Mouse (Mus musculus) ES-E14 (cell line): ENCODE results near the gene Ptprm. TPM values are rescaled to one million over a fixed set of nuclear protein-coding genes. Genes with fewer than 3 reads are reported as not detected.

Experiments used
- DNase-seq: peaks from one replicate; pipeline ENCODE4 v3.0.0-alpha.2; 2013; ENCODE audit warnings: low read depth, low spot score
- H3K27ac ChIP-seq: 2 replicates; pipeline ENCODE4 v1.5.1; 2012; ENCODE audit warnings: low read depth, mild to moderate bottlenecking, low read length, moderate library complexity, mixed read lengths; ENCODE audit not compliant: poor library complexity, insufficient read depth, severe bottlenecking
- H3K36me3 ChIP-seq: 2 replicates; pipeline ENCODE4 v1.6.1; 2012; ENCODE audit warnings: mild to moderate bottlenecking, low read length, moderate library complexity, mixed read lengths; ENCODE audit not compliant: control insufficient read depth, poor library complexity, insufficient read depth, severe bottlenecking
- H3K4me1 ChIP-seq, 2 experiments: fragments of 150-350 bp in 1 of 2; sonication (generic) in 1 of 2; 2 replicates each; pipeline ENCODE4 v1.6.1; 2012; ENCODE audit warnings: low read length in 2 of 2, mild to moderate bottlenecking in 1 of 2, mixed read lengths in 1 of 2; ENCODE audit not compliant: control insufficient read depth in 2 of 2, insufficient read depth in 2 of 2, poor library complexity in 1 of 2
- H3K4me3 ChIP-seq, 2 experiments: fragments of 150-350 bp in 1 of 2; sonication (generic) in 1 of 2; 2 replicates each; pipeline ENCODE4 v1.5.1; 2012; ENCODE audit warnings: low read length in 2 of 2, low read depth in 1 of 2, mild to moderate bottlenecking in 1 of 2, mixed read lengths in 1 of 2; ENCODE audit not compliant: insufficient read depth in 1 of 2, poor library complexity in 1 of 2, severe bottlenecking in 1 of 2
- H3K9ac ChIP-seq: 2 replicates; pipeline ENCODE4 v1.6.1; 2012; ENCODE audit warnings: low read depth, mild to moderate bottlenecking, low read length, mixed read lengths; ENCODE audit not compliant: poor library complexity, insufficient read depth, severe bottlenecking
- H3K9me3 ChIP-seq: fragments of 150-350 bp; sonication (generic); 2 replicates; pipeline ENCODE4 v1.6.1; 2012; ENCODE audit warnings: low read depth, mild to moderate bottlenecking, low read length; ENCODE audit not compliant: control insufficient read depth, insufficient read depth
- CHD2 ChIP-seq: IDR thresholded peaks from 2 replicates; pipeline ENCODE4 v1.6.1; 2014; ENCODE audit warnings: mild to moderate bottlenecking, low read depth, low read length, inconsistent platforms
- HCFC1 ChIP-seq: IDR thresholded peaks from 2 replicates; pipeline ENCODE4 v1.6.1; 2012; ENCODE audit warnings: low read length, inconsistent platforms, borderline replicate concordance; ENCODE audit not compliant: insufficient read depth
- MAFK ChIP-seq: IDR thresholded peaks from 2 replicates; pipeline ENCODE4 v1.6.1; 2014; ENCODE audit warnings: mild to moderate bottlenecking, low read depth, low read length, inconsistent platforms; ENCODE audit not compliant: insufficient read depth
- ZC3H11A ChIP-seq: IDR thresholded peaks from 2 replicates; pipeline ENCODE4 v1.6.1; 2012; ENCODE audit warnings: low read depth, mild to moderate bottlenecking, inconsistent platforms, low read length, borderline replicate concordance
- ZNF384 ChIP-seq: IDR thresholded peaks from 2 replicates; pipeline ENCODE4 v1.6.1; 2012; ENCODE audit warnings: low read depth, low read length, inconsistent platforms
- in situ Hi-C, 2 experiments: fragments of 600-800 bp; cut with MboI; formaldehyde crosslinking; loops; one replicate each; pipeline ENCODE4 v1.15.1; 2025; ENCODE audit warnings: low sequenced_read_pairs in 2 of 2, inconsistent platforms in 1 of 2; ENCODE audit not compliant: unreplicated experiment in 2 of 2
- total RNA-seq: library from RNA; depleted of rRNA; stranded (reverse); fragments of 300-350 nt; gene quantifications from 2 replicates; pipeline ENCODE4 v1.2.3, GENCODE M21; 2012

Gene Ptprm
- total RNA-seq, 1 experiment = 2.9 TPM

DNA sequence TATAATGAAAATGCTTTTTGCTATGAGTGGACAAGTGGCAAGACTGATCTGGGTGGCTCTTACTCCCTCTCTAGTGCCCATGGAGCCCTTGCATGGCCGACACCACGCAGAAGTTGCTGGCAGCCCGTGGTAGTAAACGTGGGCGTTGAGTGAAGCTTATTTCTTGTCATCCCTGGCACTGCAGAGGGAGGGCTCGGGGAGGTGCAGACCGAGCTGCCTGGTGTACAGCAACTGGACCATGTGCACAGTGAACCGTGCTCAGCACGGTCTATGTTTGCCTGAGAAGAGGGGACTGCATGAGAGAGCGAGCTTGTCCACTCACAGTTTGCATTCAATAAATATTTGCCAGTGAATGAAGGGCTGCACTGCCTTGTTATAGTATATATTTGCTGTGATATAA is 591.5 kb downstream of the Ptprm start:
- Histone ChIP-seq H3K27ac (no peak overlapping the region), H3K36me3 (no peaks in the 10 kb centered on the region), H3K4me3 (no peak overlapping the region), H3K4me1 (no peaks in the 10 kb centered on the region), H3K9me3 (no peaks in the 10 kb centered on the region), H3K9ac (no peak overlapping the region)
- no peak for DNase-seq
- in situ Hi-C loops = loop anchor here in 1 of 2 experiments (25.0 kb wide), 1 partner anchor 525 kb away; no protein-coding TSS in a partner anchor
- TF ChIP-seq HCFC1 (no peak), CHD2 (no peak), ZNF384 (no peak), ZC3H11A (no peak), MAFK (no peak)

DNA sequence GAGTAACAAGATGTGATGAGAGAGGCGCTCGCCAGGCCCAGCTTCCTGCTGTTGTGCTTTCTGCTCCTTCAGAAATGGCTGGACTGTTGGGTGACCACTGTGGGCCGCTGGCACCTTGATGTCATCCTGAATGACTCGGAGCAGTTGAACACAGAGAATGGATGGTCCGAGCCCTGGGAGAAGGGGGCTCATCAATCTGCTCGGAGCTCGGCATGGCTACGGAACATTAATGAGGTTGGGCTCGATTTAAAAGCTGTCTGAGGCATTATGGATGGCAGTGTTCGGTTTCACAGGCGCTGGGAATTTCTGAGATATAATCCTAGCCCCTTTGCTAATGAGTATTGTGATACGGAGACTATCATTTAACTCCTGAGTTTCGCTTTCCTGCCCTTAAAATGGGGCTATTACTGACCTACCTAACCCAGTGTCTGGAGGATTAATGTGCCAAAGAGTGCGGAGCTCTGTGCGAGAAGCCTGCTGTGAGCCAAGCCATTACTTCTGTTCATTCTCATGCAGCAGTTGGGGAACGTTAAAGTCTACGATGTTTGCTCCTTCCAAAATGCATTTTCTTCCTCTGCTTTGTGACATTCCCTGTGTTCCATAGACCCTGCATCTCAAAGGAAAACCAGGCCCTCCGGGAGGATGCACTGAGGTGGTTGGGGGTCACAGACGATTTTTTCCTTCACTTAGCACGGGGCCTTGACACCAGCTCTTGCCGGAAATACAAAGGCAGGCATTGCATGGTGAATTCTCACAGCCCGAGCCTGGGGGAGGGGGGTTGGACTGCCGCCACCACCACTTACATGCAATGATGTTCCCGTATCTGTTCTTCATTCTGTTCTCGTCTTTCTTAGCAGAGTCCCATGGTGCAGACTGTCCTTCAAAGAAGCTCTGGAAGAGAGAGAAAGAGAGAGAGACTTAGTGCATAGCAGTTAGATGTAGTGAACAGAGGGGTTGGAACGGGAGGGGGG is 592.6 kb downstream of the Ptprm start:
- TF ChIP-seq ZNF384 (no peak), HCFC1 (no peak), MAFK (no peak), ZC3H11A (no peak), CHD2 (no peak)
- no peak overlapping the region for H3K4me3 ChIP-seq
- H3K27ac ChIP-seq = no peak overlapping the region
- no peak overlapping the region for H3K9ac ChIP-seq
- in situ Hi-C loops = loop anchor here in 1 of 2 experiments (25.0 kb wide), 1 partner anchor 524 kb away; no protein-coding TSS in a partner anchor
- no peaks in the 10 kb centered on the region for H3K4me1 ChIP-seq
- H3K36me3 ChIP-seq = no peaks in the 10 kb centered on the region
- no peaks in the 10 kb centered on the region for H3K9me3 ChIP-seq
- DNase-seq = no peak

DNA sequence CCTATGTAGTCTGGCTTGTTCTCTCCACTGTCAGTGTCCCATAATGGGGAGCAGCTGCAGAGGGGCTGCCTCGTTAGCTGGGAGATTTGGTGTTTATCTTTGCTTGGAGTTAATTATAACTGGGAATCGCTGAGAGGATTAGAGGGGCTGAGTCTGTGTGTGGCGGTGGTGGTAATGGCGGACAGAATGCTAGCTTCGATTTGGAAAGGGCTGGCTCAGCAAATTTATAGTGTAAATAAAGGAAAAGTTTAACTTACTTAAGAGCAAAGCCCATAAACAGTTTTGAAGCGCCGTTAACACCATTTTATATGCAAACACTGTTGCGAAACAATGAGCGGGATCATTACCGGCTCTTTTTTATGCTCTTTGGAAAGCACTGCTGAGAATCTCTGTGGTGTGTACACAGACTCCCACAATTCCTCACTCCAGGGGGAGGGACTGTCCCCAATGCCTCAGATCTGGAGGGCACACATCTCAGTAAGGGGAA is 597.2 kb downstream of the Ptprm start:
- Histone ChIP-seq H3K9me3 (no peaks in the 10 kb centered on the region), H3K27ac (no peak overlapping the region), H3K4me3 (no peak overlapping the region), H3K36me3 (no peaks in the 10 kb centered on the region), H3K9ac (no peak overlapping the region), H3K4me1 (no peaks in the 10 kb centered on the region)
- no peak for DNase-seq
- TF ChIP-seq CHD2 = no peak
- no peak for TF ChIP-seq ZNF384
- no peak for TF ChIP-seq ZC3H11A
- peak; percentile 70; the same call in 1 of the 2 replicates for TF ChIP-seq MAFK
- in situ Hi-C loops = loop anchor here in 1 of 2 experiments (25.0 kb wide), 1 partner anchor 520 kb away; no protein-coding TSS in a partner anchor

DNA sequence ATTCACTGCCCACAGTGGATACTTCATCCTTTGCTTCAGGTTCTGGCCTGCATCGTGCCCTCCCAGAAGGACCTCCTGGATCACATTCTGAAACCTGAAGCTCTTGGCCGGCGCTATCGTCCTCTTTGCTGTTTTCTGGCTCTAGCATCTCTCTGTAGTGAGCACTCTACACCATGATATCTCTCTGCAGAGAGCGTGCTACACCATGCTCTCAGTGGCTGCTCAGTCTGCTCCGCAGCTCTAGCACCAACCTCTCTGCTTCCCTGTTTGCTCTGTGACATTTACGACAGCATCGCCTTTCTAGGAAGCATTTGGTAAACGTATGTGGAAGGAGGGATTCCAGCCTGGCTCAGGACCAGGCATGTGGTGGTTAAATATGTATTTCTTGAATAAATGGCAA is 597.8 kb downstream of the Ptprm start:
- Histone ChIP-seq H3K9me3 (no peaks in the 10 kb centered on the region), H3K4me1 (no peaks in the 10 kb centered on the region), H3K9ac (no peak overlapping the region), H3K27ac (no peak overlapping the region), H3K4me3 (no peak overlapping the region), H3K36me3 (no peaks in the 10 kb centered on the region)
- TF ChIP-seq HCFC1 (no peak), CHD2 (no peak), MAFK (no peak), ZNF384 (no peak), ZC3H11A (no peak)
- DNase-seq = no peak
- in situ Hi-C loops = loop anchor here in 1 of 2 experiments (25.0 kb wide), 1 partner anchor 519 kb away; no protein-coding TSS in a partner anchor
